Mouse (Mus musculus): ENCODE data around the gene Mybbp1a.

- TF ChIP-seq POLR2A (IDR thresholded peaks at IDR 0.05; ENCODE audit: low read depth, low read length) (no peak), CTCF (IDR thresholded peaks at IDR 0.05; ENCODE audit: borderline replicate concordance, insufficient read depth, low read length) (no peak)
Observed at GRCm38 (mm10) chr11:72474926-72475325, 33.8 kb downstream of the Mybbp1a start.
